Mouse (Mus musculus) cerebellum, postnatal 14 days (tissue): ENCODE measurements around the gene Nupl1.

Source experiments
- DNase-seq, 2 experiments: peaks; one replicate each; pipeline ENCODE4 v3.0.0; 2021; ENCODE audit warnings: mixed read lengths in 2 of 2

The Nupl1 gene

DNA sequence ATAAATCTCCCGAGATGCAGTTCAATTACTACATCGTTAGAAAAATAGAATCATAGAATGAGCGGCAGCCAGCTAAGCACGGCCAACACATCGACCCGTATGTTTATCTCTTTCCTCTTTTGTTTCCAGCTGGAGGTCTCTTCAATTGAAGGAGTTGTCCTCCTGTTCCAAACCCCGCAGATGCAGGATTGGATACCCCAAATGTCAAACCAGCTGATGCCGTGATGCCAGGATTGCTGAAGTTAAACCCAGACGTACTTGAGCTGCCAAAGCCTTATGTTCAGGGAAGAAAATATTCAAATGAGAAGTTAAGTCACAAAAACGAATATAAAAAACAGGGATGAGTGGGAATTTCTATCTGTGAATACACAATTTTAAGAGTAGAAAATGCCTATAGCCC, 31.3 kb downstream of the Nupl1 start:
- no peak for DNase-seq

DNA sequence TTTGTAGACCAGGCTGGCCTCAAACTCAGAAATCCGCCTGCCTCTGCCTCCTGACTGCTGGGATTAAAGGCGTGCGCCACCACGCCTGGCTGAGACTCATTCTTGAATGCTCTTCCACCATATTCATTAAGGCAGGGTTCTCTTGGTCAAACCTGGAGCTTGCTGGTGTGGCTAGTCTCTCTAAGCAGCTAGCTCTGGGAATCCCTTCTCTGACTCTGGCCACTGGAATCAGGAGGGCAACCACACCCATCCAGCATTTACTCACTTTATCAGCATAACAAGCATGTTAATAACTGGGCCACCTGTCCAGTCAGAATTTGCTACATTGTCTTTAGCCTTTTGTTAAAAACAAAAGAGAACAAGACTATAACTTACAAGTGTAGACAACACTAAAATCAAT, 33.6 kb downstream of the Nupl1 start:
- no peak for DNase-seq

DNA sequence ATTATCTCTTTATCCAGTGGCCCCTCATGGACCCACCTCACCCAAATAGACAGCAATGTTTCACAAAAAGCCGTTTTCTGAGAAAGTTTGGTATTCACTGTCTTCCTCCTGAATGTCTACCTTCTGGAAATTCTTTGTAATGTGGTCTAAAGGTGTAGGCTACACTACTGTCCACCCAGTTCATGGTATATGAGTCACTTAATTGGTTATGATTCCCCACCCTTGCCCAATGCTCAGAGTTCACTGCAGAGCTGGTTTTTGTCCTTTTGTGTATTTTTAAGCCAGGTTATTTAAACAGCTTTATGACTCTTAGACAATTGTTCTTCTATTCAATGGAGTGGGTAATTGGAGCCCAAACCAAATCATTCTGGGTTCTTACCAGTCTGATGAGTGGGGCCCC, 35.1 kb downstream of the Nupl1 start:
- DNase-seq: no peak

DNA sequence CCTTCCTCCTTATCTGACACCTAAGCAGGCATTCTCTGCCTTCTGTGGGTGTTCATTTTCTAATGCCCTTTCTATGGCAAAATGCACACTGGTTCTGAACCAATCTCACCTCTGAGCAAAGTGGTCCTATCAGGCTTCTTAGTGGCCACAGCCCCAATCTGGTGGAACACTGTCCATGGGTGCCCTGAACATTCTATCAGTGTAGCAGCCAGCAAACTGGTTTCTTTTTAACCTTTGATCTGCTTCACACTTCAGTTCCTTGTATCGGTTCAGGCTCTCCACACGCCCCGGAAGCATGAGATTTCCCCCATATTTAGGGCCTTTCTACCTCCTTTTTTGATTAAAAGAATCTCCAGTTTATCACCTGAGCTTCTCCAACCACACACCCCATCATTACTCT, 36.2 kb downstream of the Nupl1 start:
- no peak for DNase-seq

DNA sequence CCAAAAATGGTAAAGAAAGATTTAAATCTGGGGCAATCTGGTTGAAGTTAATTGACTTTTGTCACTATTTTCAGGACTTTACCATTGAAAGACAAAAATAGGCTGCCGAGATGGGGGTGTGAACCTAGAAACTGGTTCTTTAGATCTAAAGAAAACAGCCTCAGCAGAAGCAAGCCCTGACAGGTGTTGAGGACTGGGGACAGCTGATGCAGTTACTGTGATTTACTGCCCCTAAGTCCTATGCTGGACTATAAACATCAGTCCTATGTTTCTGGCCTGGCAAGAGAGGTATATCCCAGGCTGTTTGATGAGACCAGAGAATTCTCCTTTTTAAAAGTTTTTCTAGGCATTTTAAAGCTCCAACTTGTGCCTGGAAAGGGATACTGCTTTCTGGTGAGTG, 37.2 kb downstream of the Nupl1 start:
- no peak for DNase-seq

DNA sequence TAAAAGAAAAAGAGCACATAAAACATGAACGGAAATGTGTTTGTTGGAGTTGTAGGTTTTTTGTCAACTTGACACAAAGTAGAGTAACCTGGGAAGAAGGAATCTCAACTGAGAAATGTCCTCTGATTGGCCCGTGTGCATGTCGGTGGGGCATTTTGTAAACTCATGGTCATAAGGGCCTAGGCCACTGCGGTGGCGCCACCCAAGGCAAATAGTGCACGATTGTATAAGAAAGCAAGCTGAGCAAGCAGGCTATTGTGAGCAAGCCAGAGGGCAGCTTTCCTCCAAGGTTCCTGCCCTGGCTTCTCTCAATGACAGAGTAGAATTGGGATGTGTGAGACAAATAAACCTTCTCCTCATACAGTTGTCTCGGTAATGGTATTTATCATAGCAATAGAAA, 42.1 kb downstream of the Nupl1 start:
- DNase-seq: no peak

DNA sequence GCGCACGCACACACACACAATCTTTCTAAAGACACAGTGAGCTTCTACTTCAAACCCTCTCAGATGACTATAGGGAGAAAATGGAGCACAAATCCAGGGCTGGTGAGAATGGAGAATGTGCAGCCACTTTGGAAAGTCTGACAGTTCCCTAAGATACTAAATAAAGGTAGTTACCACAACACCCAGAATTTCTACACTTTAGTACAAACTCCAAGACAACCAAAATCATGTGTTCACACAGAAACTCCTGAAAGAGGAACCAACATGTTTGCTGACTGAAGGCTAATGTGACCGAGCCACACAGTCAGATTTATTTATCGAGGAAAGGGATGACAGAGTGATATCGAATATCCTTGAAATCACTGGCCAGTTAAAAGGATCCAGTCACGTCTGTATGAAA, 46.2 kb downstream of the Nupl1 start:
- no peak for DNase-seq

DNA sequence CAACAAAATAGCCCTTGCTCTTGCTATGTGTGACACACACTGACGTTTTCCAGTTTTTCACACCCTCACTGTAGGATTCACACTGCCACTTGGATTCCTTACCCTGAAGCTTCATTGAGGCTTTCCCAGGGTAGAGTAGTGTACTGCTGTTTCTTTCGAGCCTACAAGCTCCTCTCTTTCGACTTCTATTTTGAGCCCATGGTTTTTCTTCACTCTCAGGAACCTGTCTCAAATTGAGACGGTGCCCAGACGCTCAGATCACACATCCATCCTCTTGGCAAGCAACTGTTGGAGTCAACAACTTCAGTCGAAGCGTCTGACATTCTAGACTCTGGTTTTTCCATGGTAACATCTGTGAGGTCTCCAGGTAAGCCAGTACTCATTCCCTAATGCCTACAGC, 54.3 kb downstream of the Nupl1 start, which contains the start of gene Atp8a2:
TSS of gene Atp8a2 (minus strand) at position 296 of the 400 bp plus-strand sequence.
- no peak for DNase-seq

DNA sequence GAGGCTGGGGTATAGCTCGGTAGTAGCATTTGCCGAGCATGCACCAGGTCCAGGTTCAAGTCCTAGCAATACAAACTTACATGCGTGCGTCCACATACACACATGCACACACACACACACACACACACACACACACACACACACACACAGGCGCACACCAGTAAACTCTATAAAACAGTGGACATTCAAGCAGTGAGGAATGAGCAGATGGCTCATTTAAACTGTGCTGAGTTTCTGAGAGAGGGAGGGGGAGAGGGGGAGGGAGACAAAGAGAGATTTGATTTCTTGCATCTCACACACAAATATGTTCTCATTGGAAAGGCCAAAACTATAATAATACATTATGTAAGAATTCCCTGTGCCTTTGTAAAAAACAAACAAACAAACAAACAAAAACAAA, 55.2 kb downstream of the Nupl1 start:
- DNase-seq: no peak

DNA sequence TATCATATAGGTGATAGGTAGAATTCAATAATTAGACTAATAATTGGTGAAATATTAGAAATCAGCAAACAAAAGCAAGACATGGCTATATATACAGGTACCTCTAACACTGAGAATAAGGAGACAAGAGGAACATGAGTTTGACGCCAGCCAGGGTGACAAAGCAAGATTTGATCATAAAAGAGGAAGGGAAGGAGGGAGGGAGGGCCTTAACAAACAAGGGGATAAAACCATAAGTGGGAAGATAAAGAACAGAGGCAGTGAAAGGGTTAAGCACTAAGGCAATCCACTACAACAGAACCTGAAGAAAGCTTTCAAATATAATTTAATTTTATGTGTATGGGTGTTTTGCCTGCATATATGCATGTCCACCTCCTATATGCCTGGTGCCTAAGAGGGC, 56.6 kb downstream of the Nupl1 start:
- DNase-seq: no peak

DNA sequence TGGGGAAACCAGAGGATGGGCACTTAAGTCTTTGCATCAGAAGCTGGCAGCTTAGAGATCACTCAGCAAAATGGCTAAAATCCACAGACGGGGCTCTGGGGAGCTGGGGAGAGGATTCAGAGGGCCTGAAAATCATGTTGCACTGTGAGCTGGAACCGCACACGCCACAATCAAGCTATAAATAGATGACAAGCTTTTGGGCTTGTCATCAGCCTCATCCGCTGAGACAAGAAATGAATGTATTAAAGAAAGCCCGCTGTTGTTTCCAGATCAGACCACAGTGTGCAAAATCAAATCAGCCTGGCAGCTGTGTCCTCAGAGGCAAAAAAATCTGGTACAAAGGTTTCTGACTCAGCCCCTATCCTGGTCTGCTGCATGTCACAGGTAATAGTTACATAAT, 61.5 kb downstream of the Nupl1 start:
- no peak for DNase-seq

DNA sequence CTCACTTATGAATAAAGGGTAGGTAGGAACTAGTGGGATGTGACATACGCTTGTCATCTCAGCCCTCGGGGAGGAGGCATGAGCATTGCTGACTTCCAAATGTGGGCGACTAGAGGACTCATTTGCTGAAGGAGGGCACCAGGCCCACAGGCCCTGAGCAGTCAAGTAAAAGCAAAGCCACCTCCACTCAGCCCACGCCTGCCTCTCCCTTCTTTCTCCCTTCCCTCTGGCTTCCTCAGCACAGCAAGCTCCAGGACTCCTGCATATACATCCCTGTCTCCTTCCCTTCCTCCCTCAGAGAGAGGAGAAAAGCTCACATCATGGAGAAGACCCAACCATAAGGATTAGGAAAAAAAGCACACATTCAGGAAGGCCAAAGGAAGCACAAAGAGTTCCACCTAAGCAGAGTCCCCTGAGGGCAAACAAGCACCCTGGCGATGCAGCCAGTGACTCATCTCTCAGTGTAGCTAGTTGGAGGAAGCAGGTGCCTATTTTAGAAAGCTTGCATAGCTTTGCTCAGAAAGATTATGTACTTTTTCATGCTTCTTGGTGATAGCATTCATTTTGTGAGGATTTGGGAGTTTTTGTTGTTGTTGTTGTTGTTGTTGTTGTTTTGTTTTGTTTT, 62.9 kb downstream of the Nupl1 start:
- no peak for DNase-seq

DNA sequence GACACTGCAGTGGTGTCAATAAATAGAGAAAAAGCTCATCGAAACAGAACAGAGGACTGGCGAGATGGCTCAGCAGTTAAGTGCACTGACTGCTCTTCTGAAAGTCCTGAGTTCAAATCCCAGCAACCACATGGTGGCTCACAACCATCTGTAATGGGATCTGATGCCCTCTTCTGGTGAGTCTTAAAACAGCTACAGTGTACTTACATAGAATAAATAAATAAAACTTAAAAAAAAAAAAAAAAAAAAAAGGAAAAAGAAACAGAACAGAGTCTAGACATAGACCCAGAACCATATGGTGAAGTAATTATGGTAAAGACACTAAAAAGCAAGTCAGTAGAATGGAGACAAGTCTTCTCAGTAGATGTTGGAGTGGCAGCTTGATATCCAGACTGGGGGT, 69.9 kb downstream of the Nupl1 start:
- no peak for DNase-seq

DNA sequence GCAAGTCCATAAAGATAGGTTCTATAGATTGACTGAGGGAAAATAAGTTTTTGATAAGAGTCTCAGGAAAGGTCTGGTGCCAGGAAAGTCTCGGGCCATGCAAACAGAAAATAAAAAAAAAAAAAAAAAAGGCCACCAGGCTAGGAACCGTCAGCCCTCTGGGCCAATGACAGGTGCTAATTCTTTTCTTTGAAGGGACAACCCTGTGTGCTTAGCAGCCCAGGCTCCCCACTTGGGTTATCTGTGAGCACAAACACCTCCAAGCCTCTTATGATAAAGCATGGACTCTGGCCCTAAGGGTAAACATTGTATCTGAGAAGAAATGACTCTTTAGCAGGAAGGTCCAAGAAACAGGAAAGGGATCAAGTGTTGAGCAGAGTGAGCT, 72.7 kb downstream of the Nupl1 start:
- no peak for DNase-seq

DNA sequence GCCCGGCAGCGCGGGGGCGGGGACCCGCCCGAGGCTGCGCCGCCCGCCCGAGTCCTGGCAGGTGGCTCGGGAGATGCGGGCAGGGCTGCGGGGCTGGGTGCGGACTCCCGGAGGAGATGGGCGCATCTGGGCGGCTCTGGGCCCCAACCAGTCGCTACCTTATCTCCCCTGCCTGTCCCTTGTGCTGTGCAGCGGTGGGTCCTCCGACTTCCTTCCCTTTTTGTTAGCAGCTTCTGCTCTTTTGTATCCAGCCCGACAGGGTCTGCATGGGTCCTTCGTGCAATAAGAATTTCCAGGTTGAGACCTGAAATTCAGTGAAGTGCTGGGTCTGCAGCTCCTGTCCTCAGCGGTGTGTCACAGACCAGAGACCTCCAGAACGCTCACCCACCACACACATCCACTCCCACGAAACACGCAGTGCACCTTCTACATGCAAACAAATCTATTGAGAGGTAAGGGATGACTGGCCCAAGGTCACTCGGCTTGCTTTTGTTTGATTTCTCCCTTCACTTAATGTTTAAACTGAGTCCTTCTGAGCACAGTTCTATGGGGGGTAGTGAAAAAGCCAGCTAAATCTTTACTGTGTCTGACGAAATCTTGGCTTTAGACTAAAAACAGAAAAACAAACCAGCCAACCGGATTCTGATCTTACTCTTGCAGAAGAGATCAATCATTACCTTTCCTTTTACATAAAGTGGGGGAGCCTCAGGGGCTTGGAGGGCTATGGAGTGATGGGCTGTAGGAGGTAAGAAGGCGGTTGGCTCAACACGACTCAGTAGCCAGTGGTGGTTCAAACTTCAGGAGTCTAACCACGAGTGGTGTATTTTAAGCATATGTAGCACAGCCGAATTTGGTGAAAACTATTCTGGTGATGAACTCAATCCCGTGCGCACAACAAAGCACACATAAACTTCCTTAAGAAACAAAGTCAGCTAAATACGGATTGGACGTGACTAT, 73.3 kb downstream of the Nupl1 start:
- DNase-seq: no peak

DNA sequence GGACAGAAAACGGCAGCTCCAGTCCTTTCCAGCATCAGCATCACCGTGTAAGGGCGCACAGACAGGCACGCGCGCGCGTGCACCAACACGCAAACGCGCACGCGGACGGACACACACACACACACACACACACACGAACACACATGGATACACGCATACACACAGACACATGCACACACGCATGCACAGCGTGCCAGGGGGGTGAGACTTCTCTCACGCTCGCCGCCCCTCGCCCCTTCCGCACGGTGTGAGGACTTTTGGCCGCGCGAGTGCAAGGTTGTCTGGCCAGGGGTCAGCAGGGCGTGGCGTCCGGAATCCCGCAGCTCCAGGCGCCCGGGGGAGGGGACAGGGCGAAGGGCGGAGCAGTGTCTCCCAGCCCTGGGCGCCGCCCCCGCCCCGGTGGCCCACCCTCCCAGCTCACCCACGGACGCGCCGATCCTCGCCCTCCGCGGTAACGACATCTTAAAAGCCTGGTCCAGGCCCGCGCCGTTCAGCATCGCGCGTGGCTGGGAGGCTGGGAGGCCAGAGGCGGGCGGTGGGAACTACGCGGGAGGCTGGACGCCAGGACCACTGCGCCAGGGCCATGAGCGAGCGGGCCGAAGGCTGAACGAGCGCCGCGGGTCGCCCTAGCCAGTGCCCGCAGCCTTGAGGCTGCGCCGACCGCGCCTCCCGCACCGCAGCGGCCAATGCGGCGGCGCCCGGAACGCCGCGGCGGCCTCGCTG, 74.2 kb downstream of the Nupl1 start:
- peak; percentile 84 to 85 for DNase-seq

DNA sequence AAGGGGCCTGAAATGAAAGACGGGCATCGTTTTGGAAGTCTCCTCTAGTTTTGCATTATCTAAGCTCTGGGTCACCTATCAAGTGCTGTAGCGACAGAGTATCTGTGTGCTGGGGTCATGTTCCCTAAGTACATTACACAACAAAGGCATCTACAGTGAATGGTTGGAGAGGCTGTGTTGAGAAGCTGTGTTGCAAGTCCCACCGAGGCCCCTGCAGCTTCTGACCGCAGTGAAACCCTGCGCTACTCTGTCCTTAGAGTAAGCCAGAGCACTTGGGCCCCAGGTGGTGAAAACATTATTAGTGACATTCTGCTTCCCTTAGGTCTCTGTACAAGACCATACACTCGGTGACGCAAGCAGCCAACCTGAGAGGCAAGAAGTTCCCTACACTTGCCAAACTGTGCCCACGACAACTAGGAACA, 74.8 kb downstream of the Nupl1 start:
- no peak for DNase-seq

DNA sequence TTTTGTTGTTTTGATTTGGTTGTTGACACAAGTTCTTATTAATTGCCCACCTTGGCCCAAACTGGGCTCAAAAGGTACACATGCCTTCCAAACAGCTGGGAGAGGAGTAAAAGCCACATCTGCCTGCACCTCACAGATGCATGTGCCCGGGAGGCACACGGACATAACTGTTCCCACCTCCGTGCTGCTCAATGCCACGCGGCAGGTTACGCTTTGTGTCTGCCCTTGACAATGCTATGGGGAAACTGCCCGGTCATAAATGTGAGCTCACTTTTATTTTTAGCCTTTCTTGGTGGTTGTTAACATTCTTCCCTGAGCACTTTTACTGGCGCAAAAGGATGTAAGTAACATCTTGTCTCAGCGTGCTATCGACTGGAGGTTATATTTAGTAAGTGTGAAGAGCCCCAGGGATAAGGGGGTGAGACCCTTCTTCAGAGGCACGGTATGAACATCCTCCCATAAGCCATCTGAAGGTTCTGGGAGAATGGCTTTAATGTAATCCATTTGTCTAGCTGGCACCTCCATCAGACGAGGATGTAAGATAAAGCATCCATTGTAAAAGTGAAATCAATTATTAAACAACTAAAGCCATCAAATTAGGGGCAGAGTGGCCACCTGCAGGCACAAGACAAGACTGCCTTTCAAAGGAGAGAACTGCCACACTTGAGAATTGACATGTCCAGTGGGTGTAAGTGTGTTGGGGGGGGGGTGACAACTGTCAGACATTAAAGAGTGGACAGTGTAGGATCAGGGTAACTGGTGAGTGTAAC, 78.8 kb downstream of the Nupl1 start:
- no peak for DNase-seq

DNA sequence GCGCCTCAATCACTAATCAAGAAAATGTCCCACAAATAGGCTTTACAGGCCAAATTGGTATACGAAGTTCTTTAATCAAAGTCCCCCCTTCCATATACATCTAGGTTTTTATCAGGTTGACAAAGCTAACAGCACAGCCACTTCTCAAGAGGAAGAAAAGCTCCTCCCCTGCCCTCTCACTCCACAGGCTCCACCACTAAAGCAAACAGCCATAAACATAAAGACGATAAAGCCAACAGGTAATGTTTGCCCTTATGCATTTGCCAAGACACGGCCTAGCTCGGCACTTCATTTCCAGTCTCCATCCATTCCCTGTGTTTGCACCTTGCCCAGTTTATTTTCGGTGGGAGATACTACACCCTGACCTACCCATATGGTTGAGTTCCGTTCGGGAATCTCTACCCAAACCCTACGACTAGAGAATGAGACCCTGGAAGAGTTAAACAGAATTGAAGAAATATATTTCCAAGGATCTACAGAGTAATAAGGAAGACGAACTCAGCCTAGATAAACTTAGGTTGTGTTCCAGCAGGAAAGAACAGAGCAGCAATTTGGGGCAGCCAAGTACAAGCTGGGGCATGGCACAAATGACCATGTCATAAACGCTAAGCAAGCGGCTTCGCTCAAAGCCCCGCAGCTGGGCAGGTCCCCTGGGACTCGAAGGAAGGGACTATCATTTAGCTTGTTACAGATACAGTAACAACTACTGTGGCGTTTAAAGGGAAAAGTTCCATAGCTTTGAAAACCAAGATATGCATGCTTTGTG, 80.2 kb downstream of the Nupl1 start:
- DNase-seq: no peak

DNA sequence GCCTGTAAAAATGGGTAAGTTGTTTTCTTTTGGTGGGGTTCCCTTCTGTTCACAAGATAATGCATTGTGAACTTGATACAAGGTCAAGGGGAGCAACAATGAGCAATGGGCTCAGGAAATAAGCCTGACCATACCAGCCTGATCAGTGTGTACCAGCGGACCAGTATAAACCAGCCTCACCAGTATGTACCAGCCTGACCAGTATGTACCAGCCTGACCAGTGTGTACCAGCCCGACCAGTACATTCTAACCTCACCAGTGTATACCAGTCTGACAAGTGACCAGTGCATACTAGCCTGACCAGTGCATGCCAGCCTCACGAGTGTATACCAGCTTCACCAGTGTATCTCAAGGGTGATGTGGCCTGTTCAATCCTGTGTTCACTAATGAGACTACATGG, 87.9 kb downstream of the Nupl1 start:
- no peak for DNase-seq

DNA sequence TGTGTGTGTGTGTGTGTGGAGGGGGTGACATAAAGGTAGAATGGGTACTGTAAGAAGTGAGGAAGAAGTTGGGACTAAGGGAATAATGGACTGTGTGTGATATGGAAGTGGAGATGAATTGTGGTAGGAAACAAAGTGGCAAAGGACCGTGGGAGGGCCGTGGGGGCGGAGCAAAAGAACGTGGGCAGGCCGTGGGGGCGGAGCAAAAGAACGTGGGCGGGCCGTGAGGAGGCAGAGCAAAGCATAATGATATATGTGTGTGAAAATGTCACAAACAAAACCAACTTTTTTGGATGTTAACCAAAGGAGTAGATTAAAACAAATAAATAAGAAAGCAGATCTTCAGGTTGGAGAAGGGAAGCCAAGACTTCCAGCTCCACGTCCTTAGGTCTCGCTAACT, 98.9 kb downstream of the Nupl1 start:
- DNase-seq: no peak

DNA sequence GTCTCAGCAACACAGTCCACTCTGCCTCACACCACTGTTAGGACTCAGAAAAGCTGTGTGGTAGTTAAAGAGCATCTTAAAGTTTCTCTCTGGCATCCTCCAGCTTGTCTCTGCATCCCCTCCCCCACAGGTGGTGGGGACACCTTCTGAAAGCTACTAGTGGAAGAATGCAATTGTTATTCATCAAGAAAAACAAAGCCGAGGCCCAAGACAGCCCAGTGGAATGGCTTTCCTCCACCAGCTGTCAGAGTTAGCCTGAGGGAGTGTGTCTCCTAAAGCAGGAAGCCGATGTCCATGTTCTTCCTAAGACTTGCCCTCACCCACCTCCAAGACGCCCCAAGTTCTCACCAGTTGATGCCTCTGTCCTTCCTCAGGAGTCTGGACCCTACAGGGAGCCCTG, 102.3 kb downstream of the Nupl1 start:
- no peak for DNase-seq
